Mouse (Mus musculus) C2C12 (cell line): ENCODE measurements around the gene Ccdc33. TPM values are rescaled to one million over a fixed set of nuclear protein-coding genes. Genes with fewer than 3 reads are reported as not detected.
A peak's percentile ranks its signal among the peaks of the same experiment; 100 is the strongest.

ENCODE experiments used
- H3K27me3 ChIP-seq: one replicate; pipeline ENCODE4 v1.6.1; 2011; ENCODE audit not compliant: control insufficient read depth, insufficient read depth, insufficient read length
- H3K36me3 ChIP-seq: one replicate; pipeline ENCODE4 v1.6.1; 2011; ENCODE audit not compliant: control insufficient read depth, insufficient read depth
- H3K4me3 ChIP-seq: one replicate; pipeline ENCODE4 v1.5.1; 2011; ENCODE audit warnings: mild to moderate bottlenecking, control low read depth; ENCODE audit not compliant: poor library complexity, insufficient read depth, severe bottlenecking
- H3K79me2 ChIP-seq: one replicate; pipeline ENCODE4 v1.6.1; 2011; ENCODE audit not compliant: control insufficient read depth, insufficient read depth
- H3K79me3 ChIP-seq: one replicate; pipeline ENCODE4 v1.6.1; 2011; ENCODE audit warnings: low read depth, control low read depth
- H3ac ChIP-seq: one replicate; pipeline ENCODE3; 2011; ENCODE audit warnings: low read depth; ENCODE audit not compliant: control insufficient read depth, insufficient read length
- CEBPB ChIP-seq: IDR thresholded peaks from one replicate; pipeline ENCODE4 v1.6.1; 2011; ENCODE audit warnings: low read depth, mild to moderate bottlenecking, control low read depth, moderate library complexity
- CTCF ChIP-seq: IDR thresholded peaks from one replicate; pipeline ENCODE4 v1.5.1; 2011; ENCODE audit not compliant: control insufficient read depth, insufficient read depth, insufficient read length
- FOSL1 ChIP-seq: IDR thresholded peaks from one replicate; pipeline ENCODE4 v1.8.0; 2011; ENCODE audit warnings: mild to moderate bottlenecking, low read length; ENCODE audit not compliant: poor library complexity, insufficient read depth, severe bottlenecking
- MAX ChIP-seq: IDR thresholded peaks from one replicate; pipeline ENCODE4 v1.6.1; 2011; ENCODE audit warnings: mild to moderate bottlenecking, control low read depth
- MYOD1 ChIP-seq: IDR thresholded peaks from one replicate; pipeline ENCODE4 v1.6.1; 2011; ENCODE audit warnings: low read depth; ENCODE audit not compliant: control insufficient read depth, insufficient read length
- MYOG ChIP-seq: IDR thresholded peaks from one replicate; pipeline ENCODE4 v1.6.1; 2011; ENCODE audit not compliant: control insufficient read depth, insufficient read length; ENCODE audit errors: extremely low read depth
- USF1 ChIP-seq: IDR thresholded peaks from one replicate; pipeline ENCODE4 v1.6.1; 2011; ENCODE audit warnings: low read depth, mild to moderate bottlenecking, control low read depth, moderate library complexity
- polyA plus RNA-seq: library from polyadenylated mRNA; unstranded; fragments of >200 nt; fragmentation: generic; extraction: Trizol; gene quantifications from one replicate; pipeline ENCODE4 v1.2.1, GENCODE M21; 2012; ENCODE audit warnings: missing spikeins

Ccdc33 gene
- polyA plus RNA-seq, 1 experiment: not detected

GRCm38 (mm10) chr9:58049186-58049585, 69.4 kb downstream of the Ccdc33 start:
- Histone ChIP-seq H3K27me3 (peaks cover 24% of the 10 kb centered on the region), H3K4me3 (no peak overlapping the region), H3K36me3 (no peaks in the 10 kb centered on the region), H3K79me3 (no peaks in the 10 kb centered on the region), H3K79me2 (no peaks in the 10 kb centered on the region), H3ac (no peak overlapping the region)
- TF ChIP-seq FOSL1 (no peak), CTCF (no peak), CEBPB (no peak), USF1 (no peak), MYOG (no peak), MYOD1 (no peak), MAX (no peak)

DNA sequence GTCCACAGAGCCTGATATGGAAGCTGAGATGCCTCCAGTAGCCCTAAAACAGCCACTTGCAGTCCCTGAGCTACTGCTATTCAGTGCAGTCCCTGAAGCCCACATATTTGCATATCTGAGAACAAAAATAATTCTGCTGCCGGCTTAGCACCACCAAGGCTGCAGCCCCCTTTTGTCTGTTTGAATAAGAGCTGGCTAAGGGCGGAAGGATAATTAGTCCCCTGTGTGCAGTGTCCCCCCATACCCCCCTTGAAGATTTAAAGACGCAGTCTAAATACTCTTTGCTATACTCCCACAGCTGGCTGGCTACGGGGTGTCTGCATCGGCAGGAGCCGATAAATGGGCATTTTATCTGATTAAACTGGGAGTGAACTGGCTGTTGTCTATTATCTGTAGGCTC, 70.0 kb downstream of the Ccdc33 start:
- no peaks in the 10 kb centered on the region for H3K36me3 ChIP-seq
- peaks cover 24% of the 10 kb centered on the region for H3K27me3 ChIP-seq
- TF ChIP-seq MAX (no peak), FOSL1 (no peak), MYOG (no peak), CEBPB (no peak), USF1 (no peak), CTCF (no peak), MYOD1 (no peak)
- no peak overlapping the region for H3ac ChIP-seq
- H3K79me2 ChIP-seq: no peaks in the 10 kb centered on the region
- no peaks in the 10 kb centered on the region for H3K79me3 ChIP-seq
- no peak overlapping the region for H3K4me3 ChIP-seq

GRCm38 (mm10) chr9:58047061-58047460, 71.6 kb downstream of the Ccdc33 start:
- no peaks in the 10 kb centered on the region for H3K36me3 ChIP-seq
- H3K79me3 ChIP-seq: no peaks in the 10 kb centered on the region
- TF ChIP-seq CTCF (no peak), MYOG (no peak)
- H3ac ChIP-seq: no peak overlapping the region
- no peaks in the 10 kb centered on the region for H3K79me2 ChIP-seq
- H3K4me3 ChIP-seq: no peak overlapping the region
- peaks cover 24% of the 10 kb centered on the region for H3K27me3 ChIP-seq

DNA sequence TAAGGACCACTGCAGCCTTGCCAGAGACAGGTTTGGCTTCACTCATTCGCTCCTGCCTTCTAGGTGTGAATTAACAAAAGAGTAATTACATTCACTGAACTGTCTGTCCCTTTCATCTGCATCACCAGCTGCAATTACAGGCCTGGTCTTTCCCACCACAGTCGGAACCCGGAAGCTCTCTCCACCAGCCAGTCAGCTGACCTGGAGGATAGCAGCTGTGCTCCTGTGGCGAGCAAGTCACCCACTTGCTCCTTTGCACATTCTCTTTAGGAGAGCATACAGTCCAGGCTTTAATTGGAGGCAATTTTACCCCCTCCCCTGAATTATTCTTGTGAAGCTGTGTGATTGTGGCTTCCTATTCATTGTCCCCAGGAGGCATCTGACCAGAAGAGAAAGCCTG, 73.0 kb downstream of the Ccdc33 start:
- Histone ChIP-seq H3K4me3 (no peak overlapping the region), H3K27me3 (peaks cover 17% of the 10 kb centered on the region), H3K79me2 (no peaks in the 10 kb centered on the region), H3K79me3 (no peaks in the 10 kb centered on the region), H3K36me3 (no peaks in the 10 kb centered on the region), H3ac (no peak overlapping the region)
- peak; percentile 58 for TF ChIP-seq USF1
- no peak for TF ChIP-seq CTCF
- no peak for TF ChIP-seq MYOD1

GRCm38 (mm10) chr9:58044828-58045227, 73.8 kb downstream of the Ccdc33 start:
- TF ChIP-seq FOSL1: no peak
- no peak for TF ChIP-seq CEBPB
- no peak for TF ChIP-seq MYOG
- TF ChIP-seq MAX: no peak
- TF ChIP-seq USF1: no peak
- TF ChIP-seq MYOD1: no peak
- TF ChIP-seq CTCF: no peak
- peaks cover 14% of the 10 kb centered on the region for H3K27me3 ChIP-seq
- H3K4me3 ChIP-seq: no peak overlapping the region
- H3ac ChIP-seq: no peak overlapping the region
- no peaks in the 10 kb centered on the region for H3K79me2 ChIP-seq
- H3K79me3 ChIP-seq: no peaks in the 10 kb centered on the region
- no peaks in the 10 kb centered on the region for H3K36me3 ChIP-seq

DNA sequence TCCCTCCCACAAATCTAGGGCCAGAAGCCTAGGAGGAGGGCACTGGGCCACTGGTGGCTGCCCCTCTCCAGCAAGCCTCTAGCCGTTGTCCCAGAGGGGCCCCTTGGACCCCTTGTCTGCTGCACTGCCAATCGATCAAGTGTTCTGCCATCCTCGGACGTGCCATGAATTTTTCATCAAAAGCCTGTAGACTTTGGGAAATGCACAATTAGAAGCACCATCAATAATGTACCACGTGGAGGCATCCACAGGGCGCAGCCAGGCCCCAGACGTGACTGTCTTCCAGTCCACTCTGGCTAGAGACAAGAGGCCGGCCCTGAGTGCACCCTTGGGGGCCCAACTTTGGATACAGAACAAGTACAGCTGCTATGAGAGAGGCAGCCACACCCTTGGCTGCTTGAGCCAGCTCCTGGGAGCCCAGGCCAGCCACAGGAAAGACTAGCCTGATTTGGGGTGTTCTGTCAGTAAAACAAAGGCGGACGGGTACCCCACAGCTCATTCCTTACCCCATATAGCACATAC, 75.1 kb downstream of the Ccdc33 start:
- Histone ChIP-seq H3K79me2 (no peaks in the 10 kb centered on the region), H3K4me3 (no peak overlapping the region), H3K27me3 (peaks cover 11% of the 10 kb centered on the region), H3K79me3 (no peaks in the 10 kb centered on the region), H3ac (no peak overlapping the region), H3K36me3 (no peaks in the 10 kb centered on the region)
- TF ChIP-seq MYOD1 (no peak), MAX (no peak), FOSL1 (no peak), USF1 (no peak), MYOG (no peak), CTCF (no peak), CEBPB (no peak)
